Mouse (Mus musculus) layer of hippocampus, adult 8-10 months (tissue): ENCODE measurements around the gene Me1. TPM values are rescaled to one million over a fixed set of nuclear protein-coding genes. Genes with fewer than 3 reads are reported as not detected.

Source experiments
- DNase-seq, 2 experiments: peaks; one replicate each; pipeline ENCODE4 v3.0.0; 2022; ENCODE audit warnings: low spot score in 2 of 2
- total RNA-seq, 4 experiments: library from RNA; stranded (reverse); gene quantifications; 2 replicates each; pipeline ENCODE4 v1.2.4; 2022

Gene Me1
- total RNA-seq, 4 experiments from 2014 or later = 65.8 to 71.6 (median 68.2) TPM

DNA sequence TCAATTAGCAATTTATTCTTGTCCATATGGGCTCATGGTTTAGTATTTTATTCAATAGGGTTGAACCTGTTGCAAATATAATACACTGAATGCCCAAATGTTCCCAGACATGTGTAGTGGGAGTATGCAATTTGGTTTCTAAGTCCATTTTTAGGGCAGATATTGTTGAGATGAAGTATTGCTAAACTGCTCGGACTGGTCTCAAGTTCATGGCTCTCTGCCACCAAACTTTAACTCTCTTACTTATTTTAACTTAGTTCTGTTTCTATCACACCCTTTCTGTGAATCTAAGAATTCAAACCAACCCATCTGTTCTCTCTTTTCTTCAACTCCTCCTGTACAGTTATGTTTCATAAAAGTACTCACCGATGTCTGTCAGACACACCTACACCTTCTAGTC is 35.4 kb downstream of the Me1 start:
- no peak for DNase-seq

DNA sequence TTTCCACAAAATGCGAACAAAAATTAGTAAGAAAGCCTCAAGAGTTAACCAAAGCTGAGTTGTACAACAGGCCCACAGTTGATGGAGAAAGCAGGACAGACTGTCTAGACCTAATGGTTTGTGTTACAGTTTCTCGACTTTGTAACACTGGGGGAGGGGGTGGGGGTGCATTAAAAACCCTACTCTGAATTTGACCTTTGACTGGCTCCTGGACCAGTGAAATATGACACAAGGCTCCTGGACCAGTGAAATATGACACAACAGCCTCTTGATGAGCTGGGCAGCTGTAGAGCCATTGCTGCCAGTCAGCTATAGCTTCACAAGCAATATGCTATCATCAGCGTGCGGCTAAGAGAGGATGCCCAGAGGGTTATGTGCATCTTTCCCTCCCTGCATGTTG is 37.4 kb downstream of the Me1 start:
- no peak for DNase-seq

DNA sequence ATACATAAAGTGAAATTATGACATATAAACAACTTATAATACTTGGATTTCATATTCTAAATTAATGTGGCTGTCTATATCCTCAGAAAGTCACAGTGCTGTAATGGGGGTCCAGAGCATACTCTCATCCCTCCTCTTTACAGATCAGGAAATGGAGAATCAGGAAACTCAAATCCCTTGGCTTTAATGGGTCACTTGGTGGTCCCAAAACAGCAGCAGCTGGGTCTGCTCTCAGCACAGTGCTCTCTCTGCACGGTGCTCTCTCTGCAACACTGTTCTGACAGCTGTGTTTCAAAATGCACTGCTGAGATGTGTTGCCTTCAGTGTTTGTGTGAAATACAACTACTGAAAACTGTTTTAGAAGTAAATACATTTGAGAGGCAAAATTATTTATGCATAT is 43.6 kb downstream of the Me1 start:
- DNase-seq = no peak

- no peak for DNase-seq
Measured at GRCm38 (mm10) chr9:86651254-86651653, 44.5 kb downstream of the Me1 start.

GRCm38 (mm10) chr9:86650822-86651221 is 44.9 kb downstream of the Me1 start:
- no peak for DNase-seq

DNA sequence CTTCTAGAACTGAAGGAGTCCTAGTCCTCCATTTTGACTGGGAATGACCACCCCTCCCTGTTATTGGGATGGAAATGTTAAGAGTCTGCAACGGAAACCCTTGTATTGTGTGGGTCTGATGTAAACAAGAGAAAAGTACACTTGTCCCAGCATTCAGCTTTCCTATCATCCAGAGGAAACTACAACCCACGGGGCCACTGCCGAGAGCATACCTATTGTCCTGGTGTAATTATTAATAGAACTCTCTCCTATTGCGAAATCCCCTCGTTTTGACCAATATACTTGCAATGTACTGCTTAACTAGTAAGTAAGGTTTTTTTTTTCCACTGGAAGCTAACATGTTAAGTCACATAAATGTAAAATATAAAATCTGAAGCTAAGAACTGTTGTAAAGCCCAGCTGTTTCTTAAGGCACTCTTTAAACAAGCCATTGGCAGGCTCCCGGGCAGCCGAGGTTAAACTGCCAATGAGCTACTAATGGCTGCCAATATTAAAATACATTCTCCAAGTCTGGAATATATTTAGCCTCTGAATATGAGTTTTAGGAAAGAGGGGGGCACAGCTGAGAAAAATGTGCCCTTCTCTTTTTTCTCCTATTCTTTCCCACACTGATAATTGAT is 47.7 kb downstream of the Me1 start:
- DNase-seq = no peak

DNA sequence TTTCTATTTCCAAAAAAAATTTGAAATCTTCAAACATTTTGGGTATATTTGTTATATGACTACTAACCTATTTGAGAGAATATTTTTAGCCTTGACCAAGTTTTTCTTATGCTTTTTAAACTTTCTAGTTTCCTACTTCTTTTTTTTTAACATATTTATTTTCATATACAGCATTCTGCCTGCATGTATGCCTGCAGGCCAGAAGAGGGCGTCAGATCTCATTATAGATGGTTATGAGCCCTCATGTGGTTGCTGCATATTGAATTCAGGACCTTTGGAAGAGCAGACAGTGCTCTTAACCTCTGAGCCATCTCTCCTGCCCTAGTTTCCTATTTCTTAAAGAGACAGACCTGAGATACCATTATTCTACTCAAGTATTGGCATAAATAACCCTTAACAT is 48.9 kb downstream of the Me1 start:
- no peak for DNase-seq

DNA sequence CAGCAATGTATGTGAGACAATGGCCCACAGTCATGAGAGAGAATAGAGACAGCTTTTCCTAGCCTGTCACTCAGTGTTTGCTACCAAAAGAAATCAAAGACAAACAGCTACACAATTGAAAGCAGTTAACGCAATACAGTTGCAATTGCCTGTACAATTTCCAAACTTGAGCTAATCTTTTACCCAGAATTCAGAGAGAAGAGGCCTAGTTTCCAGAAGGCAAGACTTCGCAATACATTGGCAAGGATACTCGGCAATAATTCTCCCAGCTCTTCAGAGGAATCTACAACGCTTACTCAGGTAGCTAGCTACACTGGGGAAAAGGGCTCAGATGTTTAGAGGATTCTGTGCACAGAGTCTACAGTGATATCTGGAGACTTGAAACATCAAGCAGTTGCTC is 52.3 kb downstream of the Me1 start:
- no peak for DNase-seq

DNA sequence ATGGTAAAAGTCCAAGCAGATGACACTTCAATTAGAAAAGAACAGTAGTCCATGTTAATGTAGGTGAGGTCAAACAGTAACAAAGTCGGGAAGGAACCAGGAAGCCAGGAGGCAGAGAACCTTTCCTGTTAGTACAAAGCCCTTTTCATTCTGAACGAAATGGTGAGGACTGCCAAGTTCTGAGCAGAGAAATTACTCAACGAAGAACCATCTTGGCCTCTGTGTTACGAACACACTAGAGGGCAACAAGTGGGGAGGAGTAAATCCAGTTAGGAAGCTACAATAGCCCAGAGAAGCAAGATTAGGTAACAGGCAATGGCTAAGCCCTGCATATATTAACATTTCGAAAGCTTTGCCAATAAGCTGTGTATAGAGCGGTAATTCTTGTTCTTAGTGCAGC is 57.0 kb downstream of the Me1 start:
- DNase-seq = no peak

DNA sequence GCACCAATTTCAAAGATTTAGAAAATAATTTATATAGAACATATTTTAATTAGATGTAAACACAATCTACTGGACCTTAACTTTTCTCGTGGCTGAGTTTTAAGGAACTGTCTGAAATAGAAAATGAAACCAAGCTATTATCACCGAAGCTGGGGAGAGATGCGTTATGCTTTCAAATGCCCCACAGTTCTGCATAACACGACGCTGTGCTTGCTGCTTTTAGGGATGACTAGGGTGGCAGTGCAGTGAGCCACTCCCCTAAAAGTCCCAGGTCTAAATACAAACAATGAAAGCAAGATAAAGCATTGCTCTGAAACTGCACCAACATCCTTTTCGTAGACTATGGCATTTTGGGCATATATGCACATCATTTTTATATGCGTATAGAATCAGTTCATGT is 64.6 kb downstream of the Me1 start:
- DNase-seq = no peak

GRCm38 (mm10) chr9:86630352-86630931 is 65.3 kb downstream of the Me1 start:
- no peak for DNase-seq

- no peak for DNase-seq
Measured at GRCm38 (mm10) chr9:86629379-86629778, 66.4 kb downstream of the Me1 start.

DNA sequence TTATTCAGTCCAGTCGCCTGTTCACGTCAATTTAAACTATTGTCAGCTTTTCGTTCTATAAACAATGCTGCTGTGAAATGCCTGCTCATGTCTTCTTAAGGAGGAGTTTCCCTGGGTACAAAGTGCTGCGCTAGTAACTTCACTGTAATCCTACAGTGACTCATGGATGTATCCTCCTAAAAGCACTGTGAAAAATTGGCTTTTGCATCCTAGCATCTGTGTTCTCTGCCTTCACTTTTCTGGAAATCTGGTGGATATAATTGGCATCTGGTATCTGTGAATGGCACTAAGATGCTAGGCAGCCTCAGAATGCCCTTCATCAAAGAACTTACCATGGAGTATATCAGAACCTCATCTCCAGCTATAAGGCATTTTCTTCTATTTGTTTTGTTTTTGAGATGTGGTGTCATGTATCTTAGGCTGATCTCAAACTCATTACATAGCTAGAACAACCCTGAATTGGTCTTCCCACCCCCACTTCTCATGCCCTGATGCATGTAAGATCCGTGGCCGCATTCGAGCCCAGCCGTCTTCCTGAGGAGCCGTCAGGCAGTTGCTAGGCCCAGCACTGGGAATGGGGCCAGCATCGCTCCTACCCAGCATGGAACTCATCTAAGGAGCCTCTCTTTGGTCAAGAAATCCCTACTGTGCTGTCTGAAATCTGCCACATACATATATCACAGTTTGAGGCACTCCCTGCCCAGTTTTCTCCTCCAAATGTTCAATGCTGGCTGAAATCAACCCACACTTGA is 67.8 kb downstream of the Me1 start:
- peak; percentile 43 to 59 for DNase-seq

GRCm38 (mm10) chr9:86626906-86627305 is 68.8 kb downstream of the Me1 start:
- DNase-seq = peak; percentile 39 to 53

DNA sequence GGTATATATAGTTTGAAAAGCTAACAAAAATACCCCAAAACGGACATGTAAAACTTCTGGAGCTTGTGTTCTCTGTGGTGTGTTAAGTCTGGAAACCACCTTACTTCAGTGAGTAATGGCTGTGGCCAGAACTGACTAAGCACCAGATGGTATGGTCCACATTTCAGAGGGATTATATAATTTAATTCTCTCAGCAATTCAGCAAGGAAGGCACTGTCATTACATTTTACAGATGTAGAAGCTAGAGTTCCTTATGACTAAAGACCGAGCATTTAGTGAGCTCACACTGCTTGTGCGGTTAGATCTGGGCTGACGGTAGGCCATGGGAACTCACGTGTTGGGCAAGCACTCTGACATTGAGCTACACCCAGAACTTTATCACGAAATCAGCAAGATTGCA is 71.0 kb downstream of the Me1 start:
- DNase-seq = peak in 1 of 2 experiments; percentile 21

GRCm38 (mm10) chr9:86624039-86624438 is 71.7 kb downstream of the Me1 start:
- peak in 1 of 2 experiments; percentile 21 for DNase-seq

DNA sequence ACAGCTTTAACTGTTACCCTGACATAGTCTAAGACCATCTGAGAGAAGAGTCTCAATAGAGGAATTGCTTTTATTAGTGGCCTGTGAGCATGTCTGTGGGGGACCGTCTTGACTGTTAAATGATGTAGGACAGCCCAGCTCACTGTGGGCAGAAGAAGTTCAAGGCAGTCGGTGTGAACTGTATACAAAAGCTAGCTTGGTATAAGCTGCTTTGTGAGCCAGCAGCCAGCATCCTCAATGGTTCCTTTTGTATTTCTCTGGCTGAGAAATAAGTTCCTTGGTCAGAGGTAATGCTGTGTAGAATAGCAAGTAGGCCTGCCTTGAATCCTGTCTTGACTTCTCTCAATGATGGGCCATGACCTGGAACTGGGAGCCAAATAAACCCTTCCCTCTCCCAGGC is 73.7 kb downstream of the Me1 start:
- peak in 1 of 2 experiments; percentile 42 for DNase-seq

DNA sequence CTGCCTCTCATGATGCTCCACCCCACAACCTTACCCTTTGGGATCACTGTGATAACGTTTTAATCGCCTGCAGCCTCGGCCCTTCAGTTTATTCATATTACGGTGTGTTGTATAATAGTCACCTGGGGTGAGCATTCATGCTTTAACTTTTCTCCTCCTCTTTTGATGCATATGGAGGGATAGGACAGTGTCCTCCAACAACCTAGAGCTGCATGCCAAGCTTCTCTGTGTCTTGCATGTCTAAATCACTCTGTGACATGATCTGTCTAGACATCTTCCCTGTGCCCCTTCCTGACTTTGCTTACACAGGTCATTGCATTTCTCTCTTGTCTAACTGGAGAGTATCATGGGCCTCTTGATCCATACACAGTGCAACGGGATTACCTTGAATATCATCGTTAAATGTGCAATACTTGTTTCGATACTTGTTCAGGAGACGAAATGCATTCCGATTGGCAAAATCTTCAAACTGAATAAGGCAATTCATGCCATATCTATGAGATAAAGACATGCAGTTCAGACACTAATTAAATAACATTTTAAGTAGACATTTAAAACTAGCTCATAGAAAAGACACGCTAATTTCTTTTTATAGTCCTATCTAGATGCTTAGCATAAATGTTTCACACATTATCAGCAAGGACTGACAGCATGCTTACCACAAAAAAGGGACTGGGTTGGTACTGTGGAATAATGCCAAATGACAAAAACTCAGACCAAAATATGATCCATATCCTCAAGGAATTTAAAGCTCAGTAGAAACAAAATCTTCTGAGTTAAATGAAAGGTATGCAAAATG is 76.2 kb downstream of the Me1 start:
- no peak for DNase-seq

- no peak for DNase-seq
Measured at GRCm38 (mm10) chr9:86617837-86618492, 77.8 kb downstream of the Me1 start.

GRCm38 (mm10) chr9:86615765-86616164 is 80.0 kb downstream of the Me1 start:
- no peak for DNase-seq

- no peak for DNase-seq
Measured at GRCm38 (mm10) chr9:86612091-86612490, 83.7 kb downstream of the Me1 start.
